Mouse (Mus musculus) embryonic facial prominence, embryonic 10.5 days (tissue): ENCODE data around the gene Ubl7. TPM values are rescaled to one million over a fixed set of nuclear protein-coding genes. Genes with fewer than 3 reads are reported as not detected.
A peak's percentile ranks its signal among the peaks of the same experiment; 100 is the strongest.
"Not testable (repeated sequence)": the region's sequence is repeated elsewhere in the genome, so short reads cannot be mapped to it uniquely, and the experiment has no call there.

Experiments
- DNase-seq: peaks from one replicate; pipeline ENCODE4 v3.0.0-alpha.2; 2017; ENCODE audit warnings: low spot score
- H3K27ac ChIP-seq: fragments of 300-500 bp; sonication (generic); replicated peaks from 2 replicates; pipeline ENCODE4 v1.5.1; 2016; ENCODE audit warnings: mild to moderate bottlenecking
- H3K27me3 ChIP-seq: fragments of 300-500 bp; sonication (generic); replicated peaks from 2 replicates; pipeline ENCODE4 v1.6.1; 2016; ENCODE audit warnings: low read depth, mild to moderate bottlenecking; ENCODE audit not compliant: poor library complexity, severe bottlenecking
- H3K36me3 ChIP-seq: fragments of 300-500 bp; sonication (generic); replicated peaks from 2 replicates; pipeline ENCODE4 v1.6.1; 2016; ENCODE audit warnings: mild to moderate bottlenecking, moderate library complexity
- H3K4me1 ChIP-seq: fragments of 300-500 bp; sonication (generic); 2 replicates; pipeline ENCODE4 v1.6.1; 2016
- H3K4me3 ChIP-seq: fragments of 300-500 bp; sonication (generic); 2 replicates; pipeline ENCODE4 v1.5.1; 2016; ENCODE audit warnings: mild to moderate bottlenecking, moderate library complexity
- H3K9me3 ChIP-seq: fragments of 300-500 bp; sonication (generic); 2 replicates; pipeline ENCODE4 v1.6.1; 2016; ENCODE audit warnings: mild to moderate bottlenecking
- WGBS: fragments of 180-500 bp; shearing (Covaris S2); methylation state at CpG from one replicate; pipeline ENCODE4 v1.1.7; 2016; 5-methylcytosine and 5-hydroxymethylcytosine counted together
- polyA plus RNA-seq: library from polyadenylated mRNA; unstranded; fragments of >200 nt; fragmentation: Nextera tagmentation; extraction: Ambion mirVana; gene quantifications from 2 replicates; pipeline ENCODE4 v1.2.1, GENCODE M21; 2016

Gene Ubl7
- polyA plus RNA-seq: 118 and 130 TPM in 2 replicates

DNA sequence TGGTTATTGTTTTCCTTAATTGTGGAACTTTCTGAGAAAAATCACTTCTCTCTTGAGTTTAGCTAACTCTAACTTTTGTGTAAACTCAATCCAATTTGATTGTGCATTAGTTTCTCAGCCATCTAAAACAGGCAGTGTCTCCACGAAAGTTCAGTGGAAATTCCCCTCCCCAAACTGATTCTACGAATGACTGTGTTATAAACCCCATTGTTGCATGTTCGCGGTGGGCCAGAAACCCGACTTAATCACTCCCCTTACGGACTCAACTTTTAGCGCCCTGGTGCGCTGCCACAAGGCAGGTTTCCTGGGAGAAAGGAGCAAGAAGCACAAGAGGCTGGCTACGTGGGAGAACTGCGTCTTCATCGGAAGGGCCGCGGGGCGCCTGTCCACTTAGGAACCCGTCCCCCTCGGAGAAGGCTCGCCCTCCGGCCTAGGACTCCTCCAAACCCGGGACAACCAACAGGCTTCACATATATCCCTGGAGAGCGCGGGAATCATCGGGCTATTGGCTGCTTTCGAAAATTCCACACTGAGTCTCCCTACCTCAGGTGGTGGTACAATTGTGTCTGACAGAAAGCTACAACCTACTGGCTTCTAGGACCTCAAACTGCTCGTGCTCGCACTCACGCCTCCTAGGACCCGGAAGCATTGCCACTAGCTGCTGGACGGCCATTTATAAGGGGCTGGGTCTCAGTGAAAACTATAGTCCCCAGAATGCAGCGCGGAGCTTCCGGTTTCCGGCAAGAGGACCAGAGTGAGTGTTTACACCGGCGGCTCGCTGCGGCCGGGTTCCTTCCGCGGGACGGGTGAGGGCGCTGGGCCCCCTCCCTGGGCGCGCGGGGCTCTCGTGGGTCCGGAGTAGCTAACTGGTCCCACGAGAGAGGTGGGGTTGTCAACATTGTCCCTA lies at the start of gene Ubl7:
Gene Ubl7, plus strand, starts transcription at position 726 of the 907 bp plus-strand sequence.
- H3K27ac ChIP-seq: peak within 1 kb of the TSS; percentile 91
- H3K9me3 ChIP-seq: no peaks in the 10 kb centered on the region
- H3K4me1 ChIP-seq: peaks cover 19% of the 10 kb centered on the region
- H3K4me3 ChIP-seq: peak within 1 kb of the TSS; percentile 81
- peak; percentile 91 for DNase-seq
- H3K36me3 ChIP-seq: peaks cover 12% of the 10 kb centered on the region
- H3K27me3 ChIP-seq: no peaks in the 10 kb centered on the region
- under 1% methylated on average over 47 of the region's 47 CpGs for WGBS

GRCm38 (mm10) chr9:57861951-57862471 lies 48.8 kb upstream of the Ubl7 start:
- DNase-seq: peak; percentile 35
- 53% methylated on average over 9 of the region's 9 CpGs for WGBS

GRCm38 (mm10) chr9:57864336-57864735 lies 46.4 kb upstream of the Ubl7 start:
- no peaks in the 10 kb centered on the region for H3K4me1 ChIP-seq
- no peaks in the 10 kb centered on the region for H3K27me3 ChIP-seq
- DNase-seq: no peak
- no peaks in the 10 kb centered on the region for H3K9me3 ChIP-seq
- H3K36me3 ChIP-seq: no peaks in the 10 kb centered on the region
- no peak overlapping the region for H3K4me3 ChIP-seq
- H3K27ac ChIP-seq: no peak overlapping the region

More at GRCm38 (mm10) chr9:57861951-57862471, 48.8 kb upstream of the Ubl7 start:
- no peaks in the 10 kb centered on the region for H3K27me3 ChIP-seq
- H3K4me3 ChIP-seq: no peak overlapping the region
- no peaks in the 10 kb centered on the region for H3K36me3 ChIP-seq
- H3K27ac ChIP-seq: no peak overlapping the region
- no peaks in the 10 kb centered on the region for H3K9me3 ChIP-seq
- no peaks in the 10 kb centered on the region for H3K4me1 ChIP-seq

GRCm38 (mm10) chr9:57866530-57866929 lies 44.2 kb upstream of the Ubl7 start:
- Histone ChIP-seq H3K27ac (no peak overlapping the region), H3K4me3 (no peak overlapping the region), H3K27me3 (no peaks in the 10 kb centered on the region), H3K9me3 (no peaks in the 10 kb centered on the region), H3K4me1 (no peaks in the 10 kb centered on the region), H3K36me3 (no peaks in the 10 kb centered on the region)
- no peak for DNase-seq
- 91% methylated on average over 7 of the region's 7 CpGs for WGBS

DNA sequence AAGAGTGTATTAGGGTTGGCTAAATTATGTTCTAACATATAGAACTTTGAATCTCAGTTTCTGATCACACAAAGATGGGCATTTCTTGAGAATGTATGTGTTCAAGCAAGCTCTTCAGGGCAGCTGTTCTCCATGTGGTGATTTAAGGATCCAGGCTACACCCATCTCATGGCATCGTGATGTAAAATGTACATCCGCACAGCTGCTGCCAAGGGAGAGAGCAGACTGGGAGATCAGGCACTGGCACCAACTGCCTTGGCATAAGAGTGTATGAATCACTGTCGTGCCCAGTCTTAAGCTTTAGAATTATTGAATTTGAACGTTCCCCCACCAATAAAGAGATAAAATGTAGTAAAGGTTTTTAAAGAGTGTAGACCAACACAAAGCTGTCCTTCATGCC lies 43.5 kb upstream of the Ubl7 start:
- H3K9me3 ChIP-seq: no peaks in the 10 kb centered on the region
- H3K27me3 ChIP-seq: no peaks in the 10 kb centered on the region
- no peak overlapping the region for H3K4me3 ChIP-seq
- DNase-seq: no peak
- H3K27ac ChIP-seq: no peak overlapping the region
- no peaks in the 10 kb centered on the region for H3K4me1 ChIP-seq
- 92% methylated on average over 4 of the region's 4 CpGs for WGBS
- no peaks in the 10 kb centered on the region for H3K36me3 ChIP-seq

GRCm38 (mm10) chr9:57867880-57868279 lies 42.9 kb upstream of the Ubl7 start:
- H3K4me1 ChIP-seq: no peaks in the 10 kb centered on the region
- H3K4me3 ChIP-seq: no peak overlapping the region
- 87% methylated on average over 5 of the region's 5 CpGs for WGBS
- no peaks in the 10 kb centered on the region for H3K36me3 ChIP-seq
- no peaks in the 10 kb centered on the region for H3K27me3 ChIP-seq
- no peak overlapping the region for H3K27ac ChIP-seq
- no peak for DNase-seq
- no peaks in the 10 kb centered on the region for H3K9me3 ChIP-seq

DNA sequence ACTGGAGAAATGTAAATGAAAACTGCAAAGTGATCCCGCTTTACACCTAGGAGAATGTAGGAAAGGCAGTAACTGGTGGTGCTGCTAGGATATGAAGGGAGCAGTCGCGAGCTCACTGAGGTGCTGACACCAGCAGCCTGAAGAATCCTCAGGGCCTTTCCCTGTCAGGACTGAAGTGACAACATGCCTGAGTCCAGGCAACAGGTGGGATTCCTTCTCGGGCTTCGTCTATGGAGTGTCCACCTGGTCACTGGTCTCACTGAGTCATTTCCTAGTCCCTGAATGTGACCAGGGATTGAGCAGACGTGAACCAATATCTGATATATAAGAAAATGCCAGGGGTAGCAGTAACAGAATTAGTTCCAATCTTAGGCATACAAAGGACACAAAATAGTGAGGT lies 42.0 kb upstream of the Ubl7 start:
- no peaks in the 10 kb centered on the region for H3K27me3 ChIP-seq
- no peak overlapping the region for H3K27ac ChIP-seq
- no peaks in the 10 kb centered on the region for H3K4me1 ChIP-seq
- H3K4me3 ChIP-seq: no peak overlapping the region
- DNase-seq: no peak
- H3K9me3 ChIP-seq: no peaks in the 10 kb centered on the region
- 84% methylated on average over 6 of the region's 6 CpGs for WGBS
- H3K36me3 ChIP-seq: no peaks in the 10 kb centered on the region

GRCm38 (mm10) chr9:57870273-57870816 lies 40.4 kb upstream of the Ubl7 start:
- H3K4me1 ChIP-seq: no peaks in the 10 kb centered on the region
- no peaks in the 10 kb centered on the region for H3K36me3 ChIP-seq
- DNase-seq: no peak
- WGBS: 51% methylated on average over 2 of the region's 2 CpGs
- H3K27me3 ChIP-seq: no peaks in the 10 kb centered on the region
- H3K4me3 ChIP-seq: no peak overlapping the region
- no peak overlapping the region for H3K27ac ChIP-seq
- no peaks in the 10 kb centered on the region for H3K9me3 ChIP-seq

- no peaks in the 10 kb centered on the region for H3K9me3 ChIP-seq
- no peaks in the 10 kb centered on the region for H3K4me1 ChIP-seq
- H3K36me3 ChIP-seq: no peaks in the 10 kb centered on the region
- no peak for DNase-seq
- H3K27me3 ChIP-seq: no peaks in the 10 kb centered on the region
- H3K27ac ChIP-seq: no peak overlapping the region
- no peak overlapping the region for H3K4me3 ChIP-seq
- 74% methylated on average over 5 of the region's 5 CpGs for WGBS
Observed at GRCm38 (mm10) chr9:57874134-57874533, 36.6 kb upstream of the Ubl7 start.

DNA sequence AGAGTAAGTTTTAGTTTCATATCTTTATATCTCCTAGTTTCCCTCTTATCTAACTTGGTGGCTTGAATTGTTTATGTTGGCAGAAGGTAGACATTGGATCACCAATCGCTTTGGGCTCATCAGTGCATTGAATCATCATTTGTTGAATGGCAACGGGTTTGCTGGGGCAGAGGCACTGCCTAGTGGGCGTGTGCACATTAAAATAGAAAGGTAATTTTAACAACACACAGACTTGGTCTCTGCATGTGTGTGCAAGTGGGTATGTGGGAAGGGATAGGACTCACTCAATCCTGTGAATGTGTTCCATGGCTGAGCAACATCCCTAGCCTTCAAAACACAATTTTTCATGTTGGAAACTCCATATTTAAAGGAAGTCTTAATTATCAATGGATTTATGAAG lies 35.8 kb upstream of the Ubl7 start:
- no peaks in the 10 kb centered on the region for H3K4me1 ChIP-seq
- DNase-seq: no peak
- WGBS: 76% methylated on average over 3 of the region's 3 CpGs
- no peaks in the 10 kb centered on the region for H3K27me3 ChIP-seq
- no peaks in the 10 kb centered on the region for H3K36me3 ChIP-seq
- H3K4me3 ChIP-seq: no peak overlapping the region
- no peak overlapping the region for H3K27ac ChIP-seq
- no peaks in the 10 kb centered on the region for H3K9me3 ChIP-seq

DNA sequence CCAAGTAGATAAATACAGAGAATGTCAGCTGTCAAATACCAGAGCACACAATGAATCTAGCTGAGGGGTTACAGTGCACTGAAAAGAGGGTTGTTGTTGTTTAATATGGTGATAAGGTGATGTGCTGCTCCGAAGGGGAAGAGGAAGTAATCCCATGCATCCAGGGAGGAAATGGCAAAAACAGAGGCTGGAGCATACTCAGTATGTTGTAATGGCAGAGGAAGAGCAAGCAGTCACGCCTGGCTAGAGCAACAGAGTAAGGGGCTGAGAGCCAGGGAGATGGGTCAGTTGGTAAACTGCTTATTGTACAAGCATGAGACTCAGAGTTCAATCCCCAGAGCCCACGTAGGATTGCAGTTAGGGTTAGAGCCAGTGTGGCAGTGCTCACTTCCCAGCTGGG lies 31.6 kb upstream of the Ubl7 start:
- H3K36me3 ChIP-seq: no peaks in the 10 kb centered on the region
- WGBS: 61% methylated on average over 3 of the region's 3 CpGs
- no peaks in the 10 kb centered on the region for H3K9me3 ChIP-seq

GRCm38 (mm10) chr9:57880278-57880677 lies 30.5 kb upstream of the Ubl7 start:
- no peaks in the 10 kb centered on the region for H3K27me3 ChIP-seq
- H3K9me3 ChIP-seq: no peaks in the 10 kb centered on the region
- WGBS: 24% methylated on average over 4 of the region's 4 CpGs
- H3K27ac ChIP-seq: no peak overlapping the region
- H3K4me3 ChIP-seq: no peak overlapping the region
- no peaks in the 10 kb centered on the region for H3K36me3 ChIP-seq
- no peak for DNase-seq
- no peaks in the 10 kb centered on the region for H3K4me1 ChIP-seq

More for the DNA sequence above, 31.6 kb upstream of the Ubl7 start:
- no peak for DNase-seq
- Histone ChIP-seq H3K4me1 (no peaks in the 10 kb centered on the region), H3K4me3 (no peak overlapping the region), H3K27ac (no peak overlapping the region), H3K27me3 (no peaks in the 10 kb centered on the region)

DNA sequence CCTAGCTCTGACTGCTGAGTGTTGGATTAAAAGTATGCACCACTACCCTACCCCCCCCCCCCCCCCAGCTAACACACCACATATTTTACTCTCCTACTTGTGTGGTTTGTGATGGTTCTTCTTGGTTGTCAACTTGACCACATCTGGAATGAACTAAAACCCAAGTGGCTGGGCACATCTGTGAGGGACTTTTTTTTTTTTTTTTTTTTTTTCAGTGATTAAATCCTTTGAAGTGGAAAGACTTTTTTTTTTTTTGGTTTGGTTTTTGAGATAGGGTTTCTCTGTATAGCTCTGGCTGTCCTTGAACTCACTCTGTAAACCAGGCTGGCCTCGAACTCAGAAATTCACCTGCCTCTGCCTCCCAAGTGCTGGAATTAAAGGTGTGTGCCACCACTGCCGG lies 29.0 kb upstream of the Ubl7 start:
- H3K4me3 ChIP-seq, H3K27ac ChIP-seq, H3K9me3 ChIP-seq, DNase-seq, H3K36me3 ChIP-seq, H3K4me1 ChIP-seq, H3K27me3 ChIP-seq: not testable (repeated sequence)
- 91% methylated on average over 2 of the region's 2 CpGs for WGBS
